Mouse (Mus musculus) megakaryocyte, embryonic 14.5 days (primary cell): ENCODE measurements around the gene Podxl.

Experiments used
- FLI1 ChIP-seq: IDR thresholded peaks from 2 replicates; pipeline ENCODE4 v1.6.1; 2012; ENCODE audit warnings: low read length, inconsistent platforms, mixed read lengths
- GATA1 ChIP-seq: IDR thresholded peaks from 3 replicates; pipeline ENCODE4 v1.6.1; 2012; ENCODE audit warnings: mixed read lengths, low read length, inconsistent platforms, borderline replicate concordance

DNA sequence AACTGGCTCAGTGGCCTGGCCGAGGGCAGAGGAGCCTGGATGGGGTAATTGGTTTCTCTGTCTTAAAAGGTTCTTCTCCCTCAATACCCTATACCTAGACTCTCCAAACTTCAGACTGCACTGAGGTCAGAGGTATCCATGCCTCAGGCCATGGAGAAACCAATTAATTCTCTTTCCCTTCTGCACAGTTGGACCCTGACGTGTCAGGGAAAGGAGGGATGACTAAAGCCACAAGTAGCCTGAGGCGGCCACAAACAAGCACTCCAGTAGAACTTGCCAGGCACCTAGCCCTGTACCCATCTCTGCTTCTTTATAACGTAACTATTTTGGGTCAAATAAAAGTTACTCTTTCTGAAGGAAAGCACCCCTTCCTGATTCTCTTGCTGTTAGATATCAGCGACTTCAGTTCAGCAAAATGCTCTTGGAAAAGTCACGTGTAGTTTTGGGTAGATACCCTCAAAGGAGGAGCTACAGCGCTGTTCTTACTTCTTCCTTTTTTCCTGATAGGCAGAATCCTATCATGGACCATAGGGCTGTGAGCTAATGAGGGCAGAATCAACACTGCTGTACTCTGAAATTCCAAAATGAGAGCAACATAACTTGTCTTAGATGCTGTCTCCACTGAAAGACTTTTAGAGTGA lies 7.2 kb downstream of the Podxl start:
- TF ChIP-seq FLI1 = no peak
- no peak for TF ChIP-seq GATA1
